Mouse (Mus musculus) neural tube, embryonic 12.5 days (tissue): ENCODE results near the gene Fam19a1. TPM values are rescaled to one million over a fixed set of nuclear protein-coding genes. Genes with fewer than 3 reads are reported as not detected.

Experiments
- ATAC-seq: fragments of 200-750 bp; cut with Nextera tagmentation; 2 replicates; pipeline ENCODE4 v1.8.0; 2017; ENCODE audit warnings: low read depth, mild to moderate bottlenecking, moderate TSS enrichment, moderate library complexity; ENCODE audit not compliant: low FRiP score
- H3K27ac ChIP-seq: fragments of 300-500 bp; sonication (generic); 2 replicates; pipeline ENCODE4 v1.5.1; 2016
- H3K27me3 ChIP-seq: fragments of 300-500 bp; sonication (generic); replicated peaks from 2 replicates; pipeline ENCODE4 v1.6.1; 2016; ENCODE audit warnings: mild to moderate bottlenecking
- H3K36me3 ChIP-seq: fragments of 300-500 bp; sonication (generic); 2 replicates; pipeline ENCODE4 v1.6.1; 2016; ENCODE audit warnings: mild to moderate bottlenecking
- H3K4me1 ChIP-seq: fragments of 300-500 bp; sonication (generic); 2 replicates; pipeline ENCODE4 v1.6.1; 2016
- H3K4me2 ChIP-seq: fragments of 300-500 bp; sonication (generic); replicated peaks from 2 replicates; pipeline ENCODE4 v1.6.1; 2016; ENCODE audit warnings: mild to moderate bottlenecking
- H3K4me3 ChIP-seq: fragments of 300-500 bp; sonication (generic); 2 replicates; pipeline ENCODE4 v1.5.1; 2016
- H3K9ac ChIP-seq: fragments of 300-500 bp; sonication (generic); 2 replicates; pipeline ENCODE4 v1.6.1; 2016; ENCODE audit warnings: mild to moderate bottlenecking
- H3K9me3 ChIP-seq: fragments of 300-500 bp; sonication (generic); 2 replicates; pipeline ENCODE4 v1.6.1; 2016; ENCODE audit warnings: mild to moderate bottlenecking
- WGBS: fragments of 180-500 bp; shearing (Covaris S2); methylation state at CpG from one replicate; pipeline ENCODE4 v1.1.7; 2016; 5-methylcytosine and 5-hydroxymethylcytosine counted together
- polyA plus RNA-seq: library from polyadenylated mRNA; unstranded; fragments of >200 nt; fragmentation: Nextera tagmentation; extraction: Ambion mirVana; gene quantifications from 2 replicates; pipeline ENCODE4 v1.2.1, GENCODE M21; 2016

Fam19a1 gene
- polyA plus RNA-seq: 5.8 and 7.3 TPM in 2 replicates

DNA sequence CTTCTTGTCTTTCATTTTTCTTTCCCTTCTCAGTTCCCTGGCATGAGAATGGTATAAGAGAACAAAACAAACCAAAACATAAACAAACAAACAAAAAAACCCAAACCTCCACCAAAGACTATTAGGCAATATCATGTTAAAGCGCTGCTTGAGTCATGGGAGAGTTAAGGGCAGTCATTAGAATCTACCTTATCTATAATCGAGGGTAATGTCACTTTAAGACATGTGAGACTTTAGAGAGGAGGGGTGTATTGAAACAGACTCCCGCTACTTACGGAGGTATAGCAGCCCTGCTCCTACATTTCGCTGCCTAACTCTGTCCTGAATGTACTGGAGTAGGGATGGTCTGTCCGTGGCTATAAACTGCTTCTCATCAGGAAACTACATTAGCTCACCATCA, at the start of gene Fam19a1:
Fam19a1 (plus strand) TSS at position 301 of the 400 bp plus-strand sequence.
- Histone ChIP-seq H3K4me3 (no peak within 1 kb of the TSS), H3K27ac (no peak within 1 kb of the TSS), H3K27me3 (no peaks in the 10 kb centered on the region), H3K36me3 (no peaks in the 10 kb centered on the region), H3K4me1 (peaks cover 14% of the 10 kb centered on the region), H3K9ac (no peak within 1 kb of the TSS), H3K9me3 (no peaks in the 10 kb centered on the region), H3K4me2 (peak within 1 kb of the TSS; percentile 46)
- WGBS: 31% methylated on average over 6 of the region's 6 CpGs
- ATAC-seq: no peak

DNA sequence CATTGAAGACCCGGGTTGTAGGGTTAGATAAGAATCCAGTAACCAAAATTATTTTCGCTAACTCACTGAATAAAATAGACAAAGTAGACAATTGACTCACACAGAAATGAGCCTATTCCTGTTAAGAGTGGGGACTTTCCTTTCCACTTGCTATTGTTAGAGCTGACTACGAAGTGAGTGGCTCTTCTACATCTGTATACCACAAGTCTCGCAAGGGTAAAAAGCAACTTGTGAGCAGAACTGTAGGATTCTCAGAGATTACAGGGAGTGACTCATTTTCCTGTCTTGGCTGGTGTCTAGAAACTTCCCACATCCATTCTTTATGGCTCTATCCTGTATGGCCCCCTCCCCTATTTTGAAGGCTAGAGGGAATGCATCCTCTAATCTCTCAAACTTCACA, 41.9 kb upstream of the Fam19a1 start:
- Histone ChIP-seq H3K4me2 (no peak overlapping the region), H3K4me3 (no peak overlapping the region), H3K27ac (no peak overlapping the region), H3K27me3 (no peaks in the 10 kb centered on the region), H3K9me3 (no peaks in the 10 kb centered on the region), H3K36me3 (no peaks in the 10 kb centered on the region), H3K4me1 (no peaks in the 10 kb centered on the region), H3K9ac (no peak overlapping the region)
- 90% methylated on average over 4 of the region's 4 CpGs for WGBS
- ATAC-seq: no peak

DNA sequence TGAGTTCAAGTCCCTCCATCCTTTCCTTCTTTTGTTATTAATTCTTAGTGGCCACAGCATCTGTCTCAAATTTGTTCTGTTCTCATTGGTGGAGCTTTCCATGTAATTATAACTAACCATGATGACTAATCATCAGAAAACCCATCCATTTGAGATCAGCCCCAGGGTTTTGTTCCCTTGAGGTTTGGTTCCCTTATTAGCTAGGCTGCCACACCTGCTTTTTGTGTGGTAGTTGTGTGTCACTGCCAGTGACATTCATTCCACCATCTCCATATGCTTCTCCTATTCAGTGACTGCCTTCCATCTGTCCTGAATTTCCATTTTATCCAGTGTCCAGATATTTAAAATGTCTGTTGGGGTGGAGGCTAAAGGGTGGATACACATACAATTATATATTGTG, 41.4 kb upstream of the Fam19a1 start:
- no peaks in the 10 kb centered on the region for H3K36me3 ChIP-seq
- H3K9me3 ChIP-seq: no peaks in the 10 kb centered on the region
- no peaks in the 10 kb centered on the region for H3K27me3 ChIP-seq
- no peaks in the 10 kb centered on the region for H3K4me1 ChIP-seq
- no peak overlapping the region for H3K4me2 ChIP-seq
- H3K4me3 ChIP-seq: no peak overlapping the region
- H3K27ac ChIP-seq: no peak overlapping the region
- H3K9ac ChIP-seq: no peak overlapping the region
- ATAC-seq: no peak

DNA sequence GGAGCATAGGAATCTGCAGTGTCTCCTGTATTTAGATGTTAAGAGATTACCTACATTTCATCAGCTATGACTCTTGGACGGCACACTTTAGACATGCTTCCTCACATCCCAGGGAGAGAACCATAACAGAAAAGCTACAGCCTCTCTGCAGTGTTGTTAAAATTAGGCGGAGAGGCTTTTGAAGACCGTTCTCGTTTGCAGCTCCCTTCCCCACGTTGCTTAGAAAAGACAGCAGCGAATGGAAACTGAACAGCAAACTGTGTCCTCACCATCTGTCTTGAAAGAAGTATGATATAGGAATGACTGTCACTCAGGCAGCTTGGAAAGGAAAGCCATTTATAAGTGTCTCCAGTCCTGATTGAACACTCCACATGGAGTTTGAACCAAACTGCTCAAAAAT, 23.0 kb upstream of the Fam19a1 start:
- Histone ChIP-seq H3K4me2 (no peak overlapping the region), H3K27me3 (no peaks in the 10 kb centered on the region), H3K9ac (no peak overlapping the region), H3K4me1 (no peaks in the 10 kb centered on the region), H3K27ac (no peak overlapping the region), H3K9me3 (no peaks in the 10 kb centered on the region), H3K4me3 (no peak overlapping the region), H3K36me3 (no peaks in the 10 kb centered on the region)
- no peak for ATAC-seq
- 89% methylated on average over 6 of the region's 6 CpGs for WGBS

DNA sequence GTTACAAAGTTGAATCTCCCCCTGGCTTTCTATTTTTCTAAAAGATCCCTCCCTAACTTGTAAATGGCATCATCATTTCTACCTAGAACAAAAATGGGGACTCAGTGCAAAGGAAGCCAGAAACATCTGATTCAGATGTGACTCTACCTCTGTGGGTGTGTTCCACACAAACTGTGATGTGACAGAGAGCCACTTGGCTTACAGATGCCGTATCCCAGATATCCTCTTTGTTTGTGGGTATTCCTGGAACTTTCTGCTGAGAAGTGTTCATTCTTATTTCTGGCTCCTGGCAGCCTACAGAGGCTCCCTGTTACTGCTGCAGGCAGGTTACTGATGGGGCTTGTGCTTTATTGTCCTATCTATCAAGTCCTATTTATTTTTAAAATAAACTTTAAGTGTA, 19.2 kb upstream of the Fam19a1 start:
- Histone ChIP-seq H3K4me3 (no peak overlapping the region), H3K36me3 (no peaks in the 10 kb centered on the region), H3K27me3 (no peaks in the 10 kb centered on the region), H3K9me3 (no peaks in the 10 kb centered on the region), H3K4me1 (no peaks in the 10 kb centered on the region), H3K9ac (no peak overlapping the region), H3K27ac (no peak overlapping the region), H3K4me2 (no peak overlapping the region)
- WGBS: 74% methylated on average over 1 of the region's 1 CpGs
- no peak for ATAC-seq

DNA sequence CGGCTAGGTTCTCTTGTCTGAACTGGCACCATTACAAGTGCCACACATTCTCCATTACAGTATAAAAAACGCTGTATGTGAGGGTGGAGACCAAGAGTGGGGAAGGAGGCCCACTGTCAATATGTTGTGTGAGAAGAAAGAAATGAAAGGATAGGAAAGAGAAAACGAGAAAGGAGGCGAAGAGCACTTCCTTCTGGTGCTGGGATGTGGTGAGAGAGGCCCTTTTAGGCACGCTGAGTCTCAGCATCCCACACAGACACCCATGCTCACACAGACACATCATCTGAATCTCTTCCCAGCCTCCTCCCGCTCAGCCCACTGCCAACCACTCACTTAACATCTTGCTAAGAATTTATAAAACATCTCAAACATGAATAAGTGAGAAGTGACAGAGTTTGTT, 14.7 kb upstream of the Fam19a1 start:
- Histone ChIP-seq H3K4me2 (no peak overlapping the region), H3K4me3 (no peak overlapping the region), H3K27ac (no peak overlapping the region), H3K9me3 (no peaks in the 10 kb centered on the region), H3K4me1 (no peaks in the 10 kb centered on the region), H3K36me3 (no peaks in the 10 kb centered on the region), H3K27me3 (no peaks in the 10 kb centered on the region), H3K9ac (no peak overlapping the region)
- 89% methylated on average over 6 of the region's 6 CpGs for WGBS
- no peak for ATAC-seq

DNA sequence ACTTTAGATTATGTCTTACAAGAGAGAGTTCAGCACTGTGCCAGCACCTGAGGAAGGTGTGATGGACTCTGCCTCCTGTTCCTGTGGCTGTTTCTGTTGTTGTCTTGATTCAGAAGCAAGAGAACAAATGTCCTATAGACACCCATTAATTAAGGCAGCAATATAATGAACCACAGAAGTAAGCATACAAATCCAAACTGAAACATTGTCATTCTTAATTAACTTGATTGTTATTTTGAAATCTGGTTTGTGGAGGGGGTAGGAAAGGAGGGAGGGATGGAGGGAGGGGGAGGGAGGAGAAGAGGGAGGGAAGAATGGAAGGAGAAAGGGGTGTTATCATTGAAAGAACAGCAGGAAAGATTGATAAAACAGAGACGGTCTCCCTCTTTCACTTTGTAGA, 1.3 kb upstream of the Fam19a1 start:
- no peaks in the 10 kb centered on the region for H3K27me3 ChIP-seq
- no peaks in the 10 kb centered on the region for H3K9me3 ChIP-seq
- WGBS: 75% methylated on average over 1 of the region's 1 CpGs
- no peak overlapping the region for H3K4me2 ChIP-seq
- no peak overlapping the region for H3K27ac ChIP-seq
- H3K4me3 ChIP-seq: no peak overlapping the region
- no peak for ATAC-seq
- no peak overlapping the region for H3K9ac ChIP-seq
- H3K36me3 ChIP-seq: no peaks in the 10 kb centered on the region
- H3K4me1 ChIP-seq: peaks cover 11% of the 10 kb centered on the region; the same call in 1 of the 2 replicates

DNA sequence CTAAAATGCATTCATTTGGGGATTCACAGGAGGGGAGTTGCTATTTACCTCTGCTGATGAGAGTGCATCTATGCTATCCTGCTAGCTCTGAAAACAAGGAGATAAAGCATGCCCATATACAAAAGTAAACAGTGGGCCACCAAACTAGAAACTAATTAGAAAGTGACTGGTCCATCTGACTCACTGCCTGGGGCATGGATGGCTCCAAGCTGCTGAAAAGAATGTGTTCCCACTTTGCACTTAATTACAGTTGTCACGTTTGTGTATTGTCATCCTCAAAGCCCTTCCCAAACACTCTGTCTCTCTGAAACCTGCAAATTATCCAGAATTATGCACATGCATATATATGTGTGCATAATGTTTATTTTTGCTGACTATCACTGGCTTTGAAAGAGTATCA, 1.2 kb downstream of the Fam19a1 start:
- Histone ChIP-seq H3K4me2 (peak overlapping the region; percentile 22), H3K36me3 (no peaks in the 10 kb centered on the region), H3K27me3 (no peaks in the 10 kb centered on the region), H3K9ac (no peak overlapping the region), H3K9me3 (no peaks in the 10 kb centered on the region), H3K4me1 (peaks cover 14% of the 10 kb centered on the region), H3K27ac (no peak overlapping the region), H3K4me3 (no peak overlapping the region)
- 11% methylated on average over 1 of the region's 1 CpGs for WGBS
- ATAC-seq: no peak

DNA sequence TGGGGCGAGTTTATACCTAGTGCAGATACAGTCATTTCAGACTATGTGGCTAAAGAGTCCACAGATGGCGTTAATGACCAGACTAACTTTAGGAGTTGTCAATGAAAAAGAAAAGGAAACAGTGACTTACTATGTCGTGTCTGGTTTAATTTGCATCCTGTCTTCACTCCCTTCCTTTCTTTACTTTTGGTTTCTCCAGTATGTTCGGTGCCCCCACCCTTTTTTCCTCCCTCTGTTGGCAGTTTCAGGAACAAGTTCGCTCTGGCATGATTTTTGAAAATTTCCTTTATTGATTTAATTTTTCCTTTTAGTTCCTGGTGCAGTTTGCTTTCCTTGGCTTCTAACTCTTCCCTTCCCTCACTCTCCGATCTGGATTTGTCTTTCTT, 3.2 kb downstream of the Fam19a1 start:
- no peak overlapping the region for H3K27ac ChIP-seq
- peak overlapping the region; percentile 96 for H3K4me2 ChIP-seq
- peaks cover 14% of the 10 kb centered on the region for H3K4me1 ChIP-seq
- no peaks in the 10 kb centered on the region for H3K27me3 ChIP-seq
- ATAC-seq: no peak; the same call in 1 of the 2 replicates
- no peaks in the 10 kb centered on the region for H3K36me3 ChIP-seq
- H3K9me3 ChIP-seq: no peaks in the 10 kb centered on the region
- H3K9ac ChIP-seq: peak overlapping the region; percentile 73
- WGBS: 17% methylated on average over 6 of the region's 6 CpGs
- H3K4me3 ChIP-seq: peak overlapping the region; percentile 48

DNA sequence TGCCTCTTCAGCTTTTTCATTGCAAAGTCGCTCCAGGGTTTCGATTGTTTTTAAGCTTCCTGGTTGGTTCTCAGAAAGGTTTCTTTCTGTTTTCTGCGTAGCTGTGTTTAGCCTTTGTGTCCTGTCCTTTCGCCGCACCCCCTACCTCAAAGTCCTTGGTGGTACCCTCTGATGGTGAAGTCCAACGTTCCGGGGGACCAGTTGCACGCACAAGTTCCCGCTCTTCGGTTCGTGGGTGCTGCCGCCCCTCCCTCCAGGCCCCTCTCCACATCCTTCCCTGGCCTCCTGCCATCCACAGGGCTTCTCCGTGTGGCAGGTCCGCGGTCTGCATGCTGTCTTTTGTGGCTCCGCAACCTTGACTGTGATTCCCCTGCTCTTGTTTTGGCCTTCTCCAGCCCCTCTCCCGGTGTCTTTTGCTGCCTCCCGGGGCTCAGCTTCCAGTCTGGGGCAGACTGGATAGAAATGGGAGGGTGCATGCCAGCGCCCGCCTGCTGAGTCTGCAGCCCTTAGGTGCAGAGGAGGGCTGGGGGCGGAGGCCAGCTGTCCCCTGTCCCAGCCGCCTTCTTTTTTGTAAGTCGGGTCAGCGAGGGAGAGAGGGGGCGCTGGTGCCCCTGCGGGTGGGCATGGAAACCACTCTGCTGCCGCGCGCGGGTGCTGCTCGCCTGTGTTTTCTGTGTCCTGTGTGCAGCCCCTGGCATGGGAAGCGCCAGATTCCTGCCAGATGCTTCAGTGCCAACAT, 3.7 kb downstream of the Fam19a1 start:
- Histone ChIP-seq H3K36me3 (no peaks in the 10 kb centered on the region), H3K27me3 (no peaks in the 10 kb centered on the region), H3K4me1 (peaks cover 14% of the 10 kb centered on the region), H3K4me2 (peak overlapping the region; percentile 96), H3K9me3 (no peaks in the 10 kb centered on the region), H3K4me3 (peak overlapping the region; percentile 48), H3K27ac (no peak overlapping the region), H3K9ac (peak overlapping the region; percentile 73)
- 1% methylated on average over 32 of the region's 32 CpGs for WGBS
- peak; percentile 72 for ATAC-seq

DNA sequence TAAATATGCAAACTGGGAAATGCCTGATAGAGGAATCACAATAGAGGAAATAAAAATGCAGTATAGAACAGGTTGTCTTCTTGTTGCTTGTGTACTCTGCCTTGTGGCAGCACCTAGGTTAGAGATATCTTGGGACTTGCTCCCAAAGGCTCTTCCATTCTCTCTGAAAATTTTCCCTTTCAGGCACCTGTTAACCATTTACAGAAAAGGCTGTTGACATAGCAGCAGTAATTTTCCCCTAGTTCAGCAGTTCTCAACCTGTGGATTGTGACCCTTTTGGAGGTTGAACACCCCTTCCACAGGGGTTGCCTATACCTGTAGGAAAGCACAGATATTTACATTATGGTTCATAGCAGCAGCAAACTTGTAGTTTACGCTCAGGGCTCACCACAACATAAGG, 30.4 kb downstream of the Fam19a1 start:
- no peak overlapping the region for H3K9ac ChIP-seq
- WGBS: 95% methylated on average over 1 of the region's 1 CpGs
- H3K36me3 ChIP-seq: no peaks in the 10 kb centered on the region
- H3K4me2 ChIP-seq: no peak overlapping the region
- no peaks in the 10 kb centered on the region for H3K27me3 ChIP-seq
- no peak overlapping the region for H3K27ac ChIP-seq
- no peak overlapping the region for H3K4me3 ChIP-seq
- ATAC-seq: no peak
- no peaks in the 10 kb centered on the region for H3K9me3 ChIP-seq
- H3K4me1 ChIP-seq: no peaks in the 10 kb centered on the region

DNA sequence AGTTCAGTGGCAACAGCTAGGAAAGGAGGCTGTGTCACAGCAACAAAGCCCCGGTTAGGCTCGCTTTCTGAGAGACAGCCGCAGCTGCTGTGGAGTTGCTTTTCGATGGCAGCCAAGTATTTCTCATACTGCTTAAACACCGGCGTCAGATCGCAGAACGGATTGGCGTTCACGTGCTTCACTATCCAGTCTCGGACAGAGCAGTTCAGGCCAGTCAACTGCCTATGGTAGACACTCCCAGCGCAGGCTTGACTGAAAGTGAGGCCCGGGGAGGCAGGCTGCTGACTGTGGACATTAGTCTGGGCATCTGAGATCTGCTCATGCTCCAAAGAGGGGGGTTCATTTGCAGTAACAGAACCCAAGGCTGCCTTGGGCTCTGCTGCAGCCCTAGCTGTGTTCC, 52.4 kb downstream of the Fam19a1 start:
- H3K27ac ChIP-seq: no peak overlapping the region
- no peak for ATAC-seq
- H3K4me3 ChIP-seq: no peak overlapping the region
- no peaks in the 10 kb centered on the region for H3K36me3 ChIP-seq
- H3K9ac ChIP-seq: no peak overlapping the region
- no peaks in the 10 kb centered on the region for H3K9me3 ChIP-seq
- no peak overlapping the region for H3K4me2 ChIP-seq
- no peaks in the 10 kb centered on the region for H3K27me3 ChIP-seq
- WGBS: 91% methylated on average over 13 of the region's 13 CpGs
- no peaks in the 10 kb centered on the region for H3K4me1 ChIP-seq

DNA sequence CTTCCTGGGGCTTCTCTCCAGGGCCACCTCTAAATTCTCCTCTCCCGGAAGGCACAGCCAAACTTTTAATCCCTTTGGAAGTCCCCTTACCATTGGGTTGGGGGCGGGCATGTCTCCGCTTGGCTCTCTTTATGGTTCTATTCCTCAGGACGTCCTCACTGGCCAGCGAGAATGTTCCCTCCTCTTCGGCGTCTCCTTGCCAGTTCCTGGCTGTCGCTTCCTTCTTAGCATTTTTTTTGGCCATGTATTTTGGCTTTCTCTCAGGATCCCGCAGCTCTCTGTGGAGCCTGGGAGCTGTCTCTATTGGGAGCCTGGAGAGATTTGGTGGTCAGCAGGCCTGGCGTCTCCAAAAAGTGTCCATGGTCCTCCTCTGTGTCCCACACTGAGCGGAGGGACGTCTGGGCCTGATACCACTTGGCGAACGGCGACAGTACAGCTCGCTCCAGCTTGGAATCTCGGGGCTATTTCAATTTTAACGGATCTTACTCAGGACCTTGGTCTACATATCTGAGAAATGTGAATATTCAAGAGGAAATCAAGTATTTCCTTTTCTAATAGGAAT, 52.9 kb downstream of the Fam19a1 start, which contains the start of gene 1700123L14Rik:
1700123L14Rik (minus strand) TSS at position 426 of the 562 bp plus-strand sequence.
- H3K4me2 ChIP-seq: no peak within 1 kb of the TSS
- no peaks in the 10 kb centered on the region for H3K36me3 ChIP-seq
- ATAC-seq: no peak
- H3K4me3 ChIP-seq: no peak within 1 kb of the TSS
- H3K4me1 ChIP-seq: no peaks in the 10 kb centered on the region
- H3K27ac ChIP-seq: no peak within 1 kb of the TSS
- H3K9ac ChIP-seq: no peak within 1 kb of the TSS
- 86% methylated on average over 18 of the region's 18 CpGs for WGBS
- no peaks in the 10 kb centered on the region for H3K9me3 ChIP-seq
- no peaks in the 10 kb centered on the region for H3K27me3 ChIP-seq
